Mouse (Mus musculus): Measurements from ENCODE around the gene 4931400O07Rik.

Gene 4931400O07Rik

DNA sequence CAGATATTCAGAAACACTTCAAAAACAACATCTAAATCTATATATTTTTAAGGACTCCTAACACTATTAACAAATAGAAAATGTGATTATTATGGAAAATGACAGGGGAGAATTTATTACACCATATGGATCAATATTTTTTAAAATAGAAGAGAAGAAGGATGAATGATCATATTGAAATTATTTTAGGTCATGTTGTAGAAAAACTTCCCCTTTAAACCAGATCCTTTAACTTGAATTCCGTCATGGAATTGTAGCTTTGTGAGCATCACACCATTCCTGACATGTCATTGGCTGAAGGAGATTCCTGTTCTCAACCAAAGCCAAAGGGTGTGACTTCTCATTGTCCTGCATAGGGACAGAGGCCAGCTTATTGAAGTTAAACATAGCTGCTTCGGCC is at the start of gene 4931400O07Rik:
TSS of gene 4931400O07Rik (plus strand) at position 301 of the 400 bp plus-strand sequence.
- no peak for DNase-seq (ENCODE audit: low spot score in 2 of 2)
